Mouse (Mus musculus) megakaryocyte-erythroid progenitor cell, adult 5-6 weeks (primary cell): ENCODE results near the gene Atg2a. TPM values are rescaled to one million over a fixed set of nuclear protein-coding genes. Genes with fewer than 3 reads are reported as not detected.
"Not testable (repeated sequence)": the region's sequence is repeated elsewhere in the genome, so short reads cannot be mapped to it uniquely, and the experiment has no call there.

Experiments
- ATAC-seq: replicated peaks from 2 replicates; pipeline ENCODE4 v1.8.0; 2016; ENCODE audit warnings: mild to moderate bottlenecking, inconsistent platforms; ENCODE audit not compliant: severe bottlenecking, poor library complexity, low FRiP score, low TSS enrichment
- total RNA-seq, 2 experiments: library from RNA; stranded (forward) in 1 of 2; stranded (reverse) in 1 of 2; fragments of 200-1000, 215-1000 nt in 1 of 2; fragments of >200 nt in 1 of 2; fragmentation: Nextera tagmentation in 1 of 2; gene quantifications; 2 replicates each; pipeline ENCODE4 v1.2.3; 2014 to 2017

The Atg2a gene
- total RNA-seq, 2 experiments from 2014 or later: 11.8 to 30.2 TPM

GRCm38 (mm10) chr19:6289696-6290238 lies 48.3 kb downstream of the Atg2a start:
- ATAC-seq: no peak

GRCm38 (mm10) chr19:6290720-6291116 lies 49.2 kb downstream of the Atg2a start:
- ATAC-seq: not testable (repeated sequence)

- ATAC-seq: no peak
Observed at GRCm38 (mm10) chr19:6291117-6291781, 49.8 kb downstream of the Atg2a start.

GRCm38 (mm10) chr19:6292262-6292661 lies 50.8 kb downstream of the Atg2a start:
- no peak for ATAC-seq

GRCm38 (mm10) chr19:6294301-6294700 lies 52.8 kb downstream of the Atg2a start:
- ATAC-seq: no peak

- no peak for ATAC-seq
Observed at GRCm38 (mm10) chr19:6296551-6297210, 55.2 kb downstream of the Atg2a start.

- no peak for ATAC-seq
Observed at GRCm38 (mm10) chr19:6297641-6298040, 56.2 kb downstream of the Atg2a start.

GRCm38 (mm10) chr19:6299003-6299402 lies 57.5 kb downstream of the Atg2a start:
- ATAC-seq: no peak

GRCm38 (mm10) chr19:6299450-6300267 lies 58.2 kb downstream of the Atg2a start:
- no peak; the same call in 1 of the 2 replicates for ATAC-seq

- ATAC-seq: peak; percentile 80
Observed at GRCm38 (mm10) chr19:6300402-6300841, 59.0 kb downstream of the Atg2a start.

GRCm38 (mm10) chr19:6302114-6302513 lies 60.6 kb downstream of the Atg2a start:
- peak; percentile 12; the same call in 1 of the 2 replicates for ATAC-seq

- no peak for ATAC-seq
Observed at GRCm38 (mm10) chr19:6302522-6302921, 61.1 kb downstream of the Atg2a start.

- ATAC-seq: no peak
Observed at GRCm38 (mm10) chr19:6303831-6304230, 62.4 kb downstream of the Atg2a start.

- ATAC-seq: 0 out of 2 replicates have a peak, but pooled peaks have one; percentile 33
Observed at GRCm38 (mm10) chr19:6304787-6305516, 63.5 kb downstream of the Atg2a start.

GRCm38 (mm10) chr19:6305517-6306115 lies 64.1 kb downstream of the Atg2a start:
- no peak for ATAC-seq

- ATAC-seq: peak; percentile 27; the same call in 1 of the 2 replicates
Observed at GRCm38 (mm10) chr19:6306137-6306551, 64.7 kb downstream of the Atg2a start, which contains the start of gene Cdc42bpg. Gene Cdc42bpg (plus strand): TSS chr19:6306456.

GRCm38 (mm10) chr19:6306586-6306985 lies 65.1 kb downstream of the Atg2a start:
- peak; percentile 56 for ATAC-seq

GRCm38 (mm10) chr19:6307733-6308531 lies 66.5 kb downstream of the Atg2a start:
- ATAC-seq: no peak
